Mouse (Mus musculus) kidney, adult 2 months (tissue): Measurements from ENCODE around the gene Etfb. TPM values are rescaled to one million over a fixed set of nuclear protein-coding genes. Genes with fewer than 3 reads are reported as not detected.

Experiments used
- DNase-seq: peaks from one replicate; pipeline ENCODE4 v3.0.0; 2021
- H3K27ac ChIP-seq: fragments of 200-500 bp; 2 replicates; pipeline ENCODE4 v1.5.1; 2012; ENCODE audit warnings: low read depth, low read length, control low read depth, inconsistent platforms; ENCODE audit not compliant: insufficient read depth
- H3K27me3 ChIP-seq: fragments of 200-500 bp; replicated peaks from 2 replicates; pipeline ENCODE4 v1.6.1; 2012; ENCODE audit warnings: mild to moderate bottlenecking, moderate library complexity, low read length, inconsistent platforms; ENCODE audit not compliant: control insufficient read depth, insufficient read depth
- H3K36me3 ChIP-seq: fragments of 200-500 bp; 2 replicates; pipeline ENCODE4 v1.6.1; 2012; ENCODE audit warnings: mild to moderate bottlenecking, moderate library complexity, low read length, inconsistent platforms; ENCODE audit not compliant: control insufficient read depth, insufficient read depth
- H3K4me1 ChIP-seq: fragments of 200-500 bp; 2 replicates; pipeline ENCODE4 v1.6.1; 2011; ENCODE audit warnings: low read length; ENCODE audit not compliant: control insufficient read depth, insufficient read depth
- H3K4me3 ChIP-seq: fragments of 200-500 bp; 2 replicates; pipeline ENCODE4 v1.5.1; 2011; ENCODE audit warnings: mild to moderate bottlenecking, low read depth, low read length, control low read depth; ENCODE audit not compliant: insufficient read depth
- CTCF ChIP-seq: fragments of 200-500 bp; conservative IDR thresholded peaks from 2 replicates; pipeline ENCODE4 v1.5.1; 2011; ENCODE audit warnings: low read depth, mild to moderate bottlenecking, control low read depth, low read length, moderate library complexity, mixed read lengths; ENCODE audit not compliant: insufficient read depth, insufficient read length
- POLR2A ChIP-seq: fragments of 200-500 bp; IDR thresholded peaks from one replicate; pipeline ENCODE4 v1.6.1; 2011; ENCODE audit warnings: low read depth, low read length, control low read depth
- WGBS: fragments of 180-500 bp; shearing (Covaris S2); methylation state at CpG from one replicate; pipeline ENCODE4 v1.1.7; 2018; 5-methylcytosine and 5-hydroxymethylcytosine counted together
- polyA plus RNA-seq: library from polyadenylated mRNA; depleted of rRNA; stranded (reverse); fragments of >200 nt; gene quantifications from 2 replicates; pipeline ENCODE4 v1.2.3, GENCODE M21; 2012

Etfb gene
- polyA plus RNA-seq, 1 experiment: 614 TPM

DNA sequence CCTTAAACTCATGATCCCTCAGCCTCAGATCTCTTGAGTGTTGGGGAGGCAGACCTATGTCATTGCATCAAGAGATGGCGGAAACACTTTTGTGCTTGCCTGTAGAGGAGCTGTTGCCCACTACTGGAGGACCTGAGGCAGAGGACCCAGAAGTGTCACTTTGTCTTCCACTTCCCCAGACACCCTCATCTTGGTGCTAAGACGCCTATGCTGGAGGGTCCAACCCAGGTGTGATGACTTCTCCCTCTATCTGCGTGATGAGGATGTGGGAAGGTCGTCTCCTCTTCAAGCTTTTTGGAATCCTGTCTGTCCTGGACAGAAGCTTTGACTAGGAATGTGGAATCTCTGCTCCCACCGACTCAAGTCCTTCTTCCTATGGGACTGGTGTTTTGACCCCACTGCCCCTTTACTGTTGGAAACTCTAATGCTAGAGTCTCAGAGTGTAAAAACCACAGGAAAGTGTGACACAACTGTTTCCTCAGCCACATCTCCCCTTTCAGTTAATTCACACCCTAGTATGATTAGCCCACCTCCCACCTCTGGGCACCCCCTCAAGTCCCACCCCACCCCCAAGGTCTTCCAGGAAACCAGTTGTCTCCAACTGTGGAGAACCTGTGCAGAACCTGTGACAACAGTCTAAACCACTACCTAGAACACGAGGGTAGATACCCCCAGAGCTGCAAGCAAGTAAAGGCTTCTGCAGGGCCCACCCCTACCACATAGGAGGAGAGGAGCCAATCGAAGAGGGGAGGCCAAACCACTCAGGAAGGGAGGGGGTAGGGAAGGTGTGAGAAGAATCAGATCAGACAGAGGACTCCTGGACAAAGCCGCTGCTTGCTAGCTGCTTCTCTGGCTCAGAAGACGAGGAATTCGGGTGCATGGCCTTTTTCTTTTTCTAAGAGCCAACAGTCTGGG, 7.3 kb upstream of the Etfb start, which contains the start of gene Nkg7:
TSS of gene Nkg7 (plus strand) at position 733 of the 915 bp plus-strand sequence.
- Histone ChIP-seq H3K27me3 (no peaks in the 10 kb centered on the region), H3K27ac (no peak within 1 kb of the TSS), H3K4me1 (peaks cover 6% of the 10 kb centered on the region; the same call in 1 of the 2 replicates), H3K4me3 (no peak within 1 kb of the TSS), H3K36me3 (no peaks in the 10 kb centered on the region)
- DNase-seq: no peak
- 71% methylated on average over 10 of the region's 10 CpGs for WGBS
- TF ChIP-seq POLR2A (no peak), CTCF (no peak)

DNA sequence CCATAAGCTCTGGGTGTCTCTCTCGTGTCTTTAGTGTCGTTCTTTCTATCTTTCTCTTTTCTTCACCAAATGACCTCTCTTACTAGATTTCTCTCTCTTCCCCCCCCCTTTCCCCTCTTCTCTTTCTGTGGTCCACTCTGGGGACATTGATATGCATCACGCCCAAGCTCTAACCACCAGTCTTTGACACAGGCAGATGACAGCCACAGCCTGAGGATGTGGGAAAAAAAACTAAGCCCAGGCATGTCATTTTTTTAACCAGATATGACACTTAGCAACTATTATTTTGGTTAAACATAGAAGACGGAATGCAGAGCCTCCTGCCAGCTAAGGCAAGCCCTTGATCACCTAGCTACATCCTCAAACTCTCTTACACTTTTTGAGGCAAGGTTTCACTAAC, 5.3 kb upstream of the Etfb start:
- TF ChIP-seq CTCF: no peak
- H3K4me1 ChIP-seq: peaks cover 7% of the 10 kb centered on the region; the same call in 1 of the 2 replicates
- no peaks in the 10 kb centered on the region for H3K36me3 ChIP-seq
- 87% methylated on average over 4 of the region's 4 CpGs for WGBS
- no peak overlapping the region for H3K27ac ChIP-seq
- no peaks in the 10 kb centered on the region for H3K27me3 ChIP-seq
- no peak overlapping the region for H3K4me3 ChIP-seq
- DNase-seq: no peak

DNA sequence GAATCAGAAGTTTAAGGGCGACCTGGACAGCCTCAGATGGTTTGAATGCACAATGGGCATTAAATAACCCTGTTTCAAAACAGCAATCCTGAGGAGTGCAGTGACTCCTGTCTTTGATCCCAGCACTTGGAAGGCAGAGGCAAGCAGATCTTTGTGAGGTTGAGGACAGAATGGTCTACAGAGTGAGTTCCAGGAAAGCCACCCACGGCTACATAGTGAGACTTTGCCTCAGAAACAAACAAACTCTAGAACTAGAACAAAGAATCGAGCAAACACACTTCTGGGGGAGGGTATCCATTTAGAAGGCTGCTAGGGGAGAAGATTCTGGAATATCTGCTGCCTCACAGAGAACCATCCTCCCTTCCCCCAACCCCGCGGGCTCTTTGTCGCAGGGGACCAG, 3.4 kb upstream of the Etfb start, which contains the start of gene Cldnd2:
TSS of gene Cldnd2 (plus strand) at position 301 of the 400 bp plus-strand sequence.
- Histone ChIP-seq H3K4me1 (peaks cover 7% of the 10 kb centered on the region; the same call in 1 of the 2 replicates), H3K27me3 (no peaks in the 10 kb centered on the region), H3K36me3 (no peaks in the 10 kb centered on the region), H3K27ac (no peak within 1 kb of the TSS), H3K4me3 (no peak within 1 kb of the TSS)
- 83% methylated on average over 6 of the region's 6 CpGs for WGBS
- TF ChIP-seq POLR2A: no peak
- no peak for TF ChIP-seq CTCF
- DNase-seq: no peak

DNA sequence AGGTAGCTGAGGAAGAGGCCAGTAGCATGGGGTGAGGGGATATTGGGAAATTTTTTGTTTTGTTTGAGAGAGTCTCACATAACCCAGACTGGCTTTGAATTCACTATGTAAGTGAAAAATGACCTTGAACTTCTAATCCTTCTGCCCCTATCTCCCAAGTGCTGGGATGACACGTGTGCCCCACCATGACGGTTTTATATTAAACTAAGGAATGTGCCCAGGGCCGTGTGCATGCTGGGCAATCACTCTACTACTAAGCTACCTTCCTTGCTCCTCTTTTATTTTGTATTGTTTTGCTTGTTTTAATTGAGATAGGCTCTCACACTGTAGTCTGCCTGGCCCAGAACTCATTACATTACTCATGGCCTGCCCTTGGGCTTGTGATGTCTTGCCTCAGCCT, 2.8 kb upstream of the Etfb start:
- 49% methylated on average over 3 of the region's 3 CpGs for WGBS

DNA sequence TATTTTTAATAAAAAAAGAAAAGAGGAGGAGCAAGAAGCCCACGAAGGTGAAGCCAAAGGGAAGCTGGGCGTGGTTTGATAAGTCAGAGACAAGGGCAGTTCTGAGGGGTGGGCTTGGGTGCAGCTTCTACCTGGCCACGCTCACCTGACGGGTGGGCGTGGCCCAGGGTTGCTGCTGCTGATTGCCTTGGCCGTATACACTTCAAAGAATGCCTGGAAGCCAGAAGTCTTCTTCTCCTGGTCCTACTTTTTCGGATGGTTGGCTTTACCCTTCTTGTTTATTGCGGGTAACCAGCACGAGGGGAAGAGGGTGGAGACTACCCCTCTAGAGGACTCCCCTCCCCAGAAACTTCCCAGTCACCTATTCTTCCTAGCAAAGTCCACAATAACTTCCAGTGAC, 1.2 kb upstream of the Etfb start:
- DNase-seq: no peak
- Histone ChIP-seq H3K4me3 (peak overlapping the region; percentile 71), H3K27ac (peak overlapping the region; percentile 100), H3K27me3 (no peaks in the 10 kb centered on the region), H3K4me1 (peaks cover 18% of the 10 kb centered on the region), H3K36me3 (no peaks in the 10 kb centered on the region)
- TF ChIP-seq POLR2A (no peak), CTCF (no peak)
- 18% methylated on average over 9 of the region's 9 CpGs for WGBS

More for the DNA sequence above, 2.8 kb upstream of the Etfb start:
- peaks cover 8% of the 10 kb centered on the region for H3K4me1 ChIP-seq
- H3K27ac ChIP-seq: no peak overlapping the region
- H3K27me3 ChIP-seq: no peaks in the 10 kb centered on the region
- no peak overlapping the region for H3K4me3 ChIP-seq
- TF ChIP-seq POLR2A (no peak), CTCF (no peak)
- H3K36me3 ChIP-seq: no peaks in the 10 kb centered on the region
- DNase-seq: peak; percentile 66

DNA sequence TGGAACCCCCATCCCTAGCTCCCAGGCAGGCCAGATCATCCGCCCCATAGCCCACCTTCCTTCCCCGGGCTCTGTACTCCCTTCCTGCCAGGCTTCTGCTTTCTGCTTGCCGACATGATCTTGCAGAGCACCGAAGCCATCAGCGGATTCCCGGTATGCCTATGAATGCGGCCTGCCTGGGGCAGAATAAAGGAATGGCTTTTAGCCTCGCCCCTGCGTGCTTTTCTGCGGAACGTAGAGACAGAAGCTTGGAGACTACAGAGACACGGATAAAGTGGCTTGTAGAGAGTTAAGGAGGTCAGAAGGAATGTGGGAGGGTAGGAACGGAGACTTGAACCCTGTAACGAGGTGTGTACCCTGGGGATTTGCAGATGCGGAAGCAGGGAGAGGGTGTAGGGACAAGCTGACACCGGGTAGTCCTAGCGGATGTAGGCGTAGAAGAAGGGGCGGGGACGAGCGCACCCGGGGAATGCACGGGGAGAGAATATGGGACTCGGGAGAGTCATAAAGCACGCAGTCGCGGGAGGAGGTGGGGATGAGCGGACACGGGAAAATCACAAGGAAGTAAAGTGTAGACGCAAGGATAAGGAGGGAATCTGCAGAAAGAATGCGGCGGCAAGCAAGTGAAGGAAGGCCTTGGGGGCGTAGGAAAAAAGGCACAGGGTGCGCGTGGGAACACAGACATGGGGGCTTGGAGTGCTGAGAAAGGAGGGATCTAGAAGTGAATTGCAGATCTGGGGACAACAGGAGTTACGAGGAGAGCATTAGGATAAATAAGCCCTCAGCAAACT, 562 bp upstream of the Etfb start:
- Histone ChIP-seq H3K27me3 (no peaks in the 10 kb centered on the region), H3K27ac (peak overlapping the region; percentile 100)
- WGBS: 1% methylated on average over 36 of the region's 36 CpGs

DNA sequence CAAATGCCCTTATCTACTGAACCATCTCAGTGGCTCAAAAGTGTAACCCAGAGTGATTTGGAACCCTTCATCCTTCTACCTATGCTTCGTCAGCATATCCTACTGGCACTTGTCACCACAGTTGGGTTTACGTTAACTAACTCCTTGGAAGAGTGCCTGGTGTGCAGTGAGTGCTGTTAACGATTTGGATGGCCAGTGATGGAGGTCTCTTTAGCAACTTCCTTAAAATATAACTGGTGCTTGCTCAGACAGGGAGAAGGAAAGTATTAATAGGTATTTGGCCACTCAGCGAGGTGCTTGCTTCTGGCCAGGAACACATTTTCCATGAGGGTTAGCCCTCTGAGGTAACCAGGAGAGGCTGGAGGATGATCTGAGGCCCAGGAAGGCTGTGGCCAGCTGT, 3.9 kb downstream of the Etfb start:
- WGBS: 27% methylated on average over 4 of the region's 4 CpGs
- Histone ChIP-seq H3K36me3 (no peaks in the 10 kb centered on the region; the same call in 1 of the 2 replicates), H3K27ac (peak overlapping the region; percentile 51; the same call in 1 of the 2 replicates)

More for the DNA sequence above, 562 bp upstream of the Etfb start:
- no peak for TF ChIP-seq CTCF
- TF ChIP-seq POLR2A: peak; percentile 64
- H3K4me1 ChIP-seq: peaks cover 22% of the 10 kb centered on the region
- H3K4me3 ChIP-seq: peak overlapping the region; percentile 71
- H3K36me3 ChIP-seq: no peaks in the 10 kb centered on the region
- DNase-seq: peak; percentile 92

More for the DNA sequence above, 3.9 kb downstream of the Etfb start:
- peak; percentile 95 for DNase-seq
- no peak overlapping the region for H3K4me3 ChIP-seq
- H3K27me3 ChIP-seq: no peaks in the 10 kb centered on the region
- H3K4me1 ChIP-seq: peaks cover 34% of the 10 kb centered on the region
- TF ChIP-seq CTCF (no peak), POLR2A (no peak)
